Mouse (Mus musculus): ENCODE results near the gene Tes3-ps. TPM values are rescaled to one million over a fixed set of nuclear protein-coding genes. Genes with fewer than 3 reads are reported as not detected.

Tes3-ps gene
- total and polyA plus RNA-seq, 3 experiments = 0.01 to 4.4 (median 1.8) TPM

DNA sequence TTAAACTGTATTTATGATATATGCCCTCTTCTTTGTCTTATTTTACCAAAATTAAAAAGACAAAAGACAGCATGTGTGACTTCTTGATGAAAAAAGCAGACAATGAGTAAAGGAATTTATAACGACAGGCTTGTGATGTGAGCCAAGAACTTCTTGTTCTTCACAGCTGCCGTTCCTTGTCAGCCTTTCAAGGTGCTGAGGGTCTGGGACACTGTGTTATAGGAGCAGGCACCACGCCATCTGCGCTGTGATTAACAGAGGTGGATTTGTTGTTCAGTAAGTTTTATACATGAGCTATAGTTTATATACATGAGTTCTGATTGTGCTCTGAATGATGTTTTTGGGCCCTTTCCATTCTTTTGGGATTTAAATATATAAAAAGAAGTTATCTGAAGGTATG is 13.7 kb upstream of the Tes3-ps start:
- TF ChIP-seq CTCF (IDR thresholded peaks at IDR 0.05; ENCODE audit: low read depth, low read length) = no peak
- TF ChIP-seq GATA2 (IDR thresholded peaks at IDR 0.05; ENCODE audit: borderline replicate concordance, low read depth, low read length) = no peak
- TF ChIP-seq GATA1 (IDR thresholded peaks at IDR 0.05; ENCODE audit: borderline replicate concordance, low read length) = no peak
- no peak for TF ChIP-seq TAL1 (conservative IDR thresholded peaks at IDR 0.05; ENCODE audit: low read depth, low read length)
- TF ChIP-seq POLR2AphosphoS5 (IDR thresholded peaks at IDR 0.05; ENCODE audit: insufficient replicate concordance, low read depth, low read length) = no peak
- peaks cover 15% of the 10 kb centered on the region for H3K36me3 ChIP-seq (replicated peaks)
- no peak overlapping the region for H3K4me3 ChIP-seq (ENCODE audit: low read depth, low read length)
- ATAC-seq (ENCODE audit: extremely low read depth, insufficient number of reproducible peaks, low FRiP score, poor library complexity, severe bottlenecking) (no peak), DNase-seq (ENCODE audit: low spot score) (no peak)
- H3K4me1 ChIP-seq (ENCODE audit: insufficient read depth, low read depth, low read length) = no peaks in the 10 kb centered on the region
- no peaks in the 10 kb centered on the region for H3K9me3 ChIP-seq (replicated peaks)
- H3K27me3 ChIP-seq (ENCODE audit: insufficient read depth, low read length) = no peaks in the 10 kb centered on the region

DNA sequence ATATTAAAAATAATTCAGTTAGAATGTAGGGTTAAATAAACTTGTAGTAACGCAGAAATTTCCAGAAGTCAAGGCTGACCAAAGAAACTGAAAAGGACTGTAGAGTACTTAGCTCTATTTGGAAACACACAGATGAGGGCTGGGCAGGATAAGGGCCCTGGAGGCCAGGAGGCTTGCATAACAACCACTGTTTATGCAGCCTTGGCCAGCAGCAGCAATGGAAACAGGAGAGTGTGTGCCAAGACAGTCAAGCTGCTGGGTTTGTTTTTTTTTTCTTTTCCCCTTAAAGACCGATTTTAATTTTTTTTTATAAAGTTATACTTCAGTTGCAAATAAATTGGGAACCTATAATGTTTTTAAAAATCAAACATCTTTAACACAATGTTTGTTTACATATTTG is 13.1 kb upstream of the Tes3-ps start:
- H3K36me3 ChIP-seq (replicated peaks) = peaks cover 18% of the 10 kb centered on the region
- no peaks in the 10 kb centered on the region for H3K4me1 ChIP-seq (ENCODE audit: insufficient read depth, low read depth, low read length)
- no peak for DNase-seq (ENCODE audit: low spot score)
- no peak for ATAC-seq (ENCODE audit: extremely low read depth, insufficient number of reproducible peaks, low FRiP score, poor library complexity, severe bottlenecking)
- no peak overlapping the region for H3K4me3 ChIP-seq (ENCODE audit: low read depth, low read length)
- TF ChIP-seq CTCF (IDR thresholded peaks at IDR 0.05; ENCODE audit: low read depth, low read length) (no peak), TAL1 (conservative IDR thresholded peaks at IDR 0.05; ENCODE audit: low read depth, low read length) (no peak), POLR2AphosphoS5 (IDR thresholded peaks at IDR 0.05; ENCODE audit: insufficient replicate concordance, low read depth, low read length) (no peak), GATA2 (IDR thresholded peaks at IDR 0.05; ENCODE audit: borderline replicate concordance, low read depth, low read length) (no peak), GATA1 (IDR thresholded peaks at IDR 0.05; ENCODE audit: borderline replicate concordance, low read length) (no peak)
- no peaks in the 10 kb centered on the region for H3K9me3 ChIP-seq (replicated peaks)
- H3K27me3 ChIP-seq (ENCODE audit: insufficient read depth, low read length) = no peaks in the 10 kb centered on the region

DNA sequence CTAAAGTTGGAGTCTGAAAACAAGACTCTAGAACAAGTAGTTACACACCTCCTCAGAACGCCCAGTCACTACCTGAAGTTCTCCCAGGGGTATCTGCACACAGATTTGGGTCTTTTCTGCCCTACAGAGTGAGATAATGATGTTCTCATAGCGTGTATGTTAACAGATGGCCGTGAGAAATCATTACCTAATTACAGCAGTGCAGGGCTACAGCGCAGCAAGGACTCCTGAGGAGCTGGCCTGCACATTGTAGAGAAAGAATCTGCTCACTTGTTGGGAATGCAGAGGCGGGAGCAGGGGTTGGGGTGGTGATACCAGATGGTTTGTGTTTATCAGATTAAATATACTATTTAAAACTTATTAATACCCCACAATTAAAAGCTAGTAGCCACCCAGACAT is 12.6 kb upstream of the Tes3-ps start:
- H3K4me3 ChIP-seq (ENCODE audit: low read depth, low read length) = no peak overlapping the region
- TF ChIP-seq POLR2AphosphoS5 (IDR thresholded peaks at IDR 0.05; ENCODE audit: insufficient replicate concordance, low read depth, low read length) (no peak), CTCF (IDR thresholded peaks at IDR 0.05; ENCODE audit: low read depth, low read length) (no peak), GATA2 (IDR thresholded peaks at IDR 0.05; ENCODE audit: borderline replicate concordance, low read depth, low read length) (no peak), GATA1 (IDR thresholded peaks at IDR 0.05; ENCODE audit: borderline replicate concordance, low read length) (no peak), TAL1 (conservative IDR thresholded peaks at IDR 0.05; ENCODE audit: low read depth, low read length) (no peak)
- H3K4me1 ChIP-seq (ENCODE audit: insufficient read depth, low read depth, low read length) = no peaks in the 10 kb centered on the region
- DNase-seq (ENCODE audit: low spot score) (no peak), ATAC-seq (ENCODE audit: extremely low read depth, insufficient number of reproducible peaks, low FRiP score, poor library complexity, severe bottlenecking) (no peak)
- no peaks in the 10 kb centered on the region for H3K9me3 ChIP-seq (replicated peaks)
- no peaks in the 10 kb centered on the region for H3K27me3 ChIP-seq (ENCODE audit: insufficient read depth, low read length)
- peaks cover 21% of the 10 kb centered on the region for H3K36me3 ChIP-seq (replicated peaks)

DNA sequence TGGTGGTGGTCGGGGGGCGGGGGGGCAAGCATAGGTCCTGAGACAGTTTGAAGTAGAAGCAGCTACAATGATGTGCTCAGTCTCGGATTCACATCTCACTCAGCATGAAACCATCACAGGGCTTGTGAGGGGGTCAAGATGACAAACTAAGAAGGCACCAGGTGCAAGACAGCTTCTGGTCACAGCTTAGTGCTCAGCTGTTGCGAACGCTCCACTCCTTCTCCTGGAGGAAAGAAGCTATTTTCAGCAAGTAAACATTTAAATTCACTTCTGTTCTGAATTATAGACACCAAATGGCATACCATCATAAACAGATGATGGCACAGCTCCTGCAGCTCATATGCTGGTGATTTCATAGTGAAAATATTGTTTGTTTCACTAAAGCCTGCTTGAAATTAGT is 7.7 kb upstream of the Tes3-ps start:
- ATAC-seq (ENCODE audit: extremely low read depth, insufficient number of reproducible peaks, low FRiP score, poor library complexity, severe bottlenecking) (no peak), DNase-seq (ENCODE audit: low spot score) (no peak)
- no peaks in the 10 kb centered on the region for H3K9me3 ChIP-seq (replicated peaks)
- H3K36me3 ChIP-seq (replicated peaks) = peaks cover 11% of the 10 kb centered on the region
- H3K27me3 ChIP-seq (ENCODE audit: insufficient read depth, low read length) = no peaks in the 10 kb centered on the region
- H3K4me1 ChIP-seq (ENCODE audit: insufficient read depth, low read depth, low read length) = no peaks in the 10 kb centered on the region
- TF ChIP-seq POLR2AphosphoS5 (IDR thresholded peaks at IDR 0.05; ENCODE audit: insufficient replicate concordance, low read depth, low read length) (no peak), TAL1 (conservative IDR thresholded peaks at IDR 0.05; ENCODE audit: low read depth, low read length) (no peak), GATA2 (IDR thresholded peaks at IDR 0.05; ENCODE audit: borderline replicate concordance, low read depth, low read length) (no peak), CTCF (IDR thresholded peaks at IDR 0.05; ENCODE audit: low read depth, low read length) (no peak), GATA1 (IDR thresholded peaks at IDR 0.05; ENCODE audit: borderline replicate concordance, low read length) (no peak)
- H3K4me3 ChIP-seq (ENCODE audit: low read depth, low read length) = no peak overlapping the region

DNA sequence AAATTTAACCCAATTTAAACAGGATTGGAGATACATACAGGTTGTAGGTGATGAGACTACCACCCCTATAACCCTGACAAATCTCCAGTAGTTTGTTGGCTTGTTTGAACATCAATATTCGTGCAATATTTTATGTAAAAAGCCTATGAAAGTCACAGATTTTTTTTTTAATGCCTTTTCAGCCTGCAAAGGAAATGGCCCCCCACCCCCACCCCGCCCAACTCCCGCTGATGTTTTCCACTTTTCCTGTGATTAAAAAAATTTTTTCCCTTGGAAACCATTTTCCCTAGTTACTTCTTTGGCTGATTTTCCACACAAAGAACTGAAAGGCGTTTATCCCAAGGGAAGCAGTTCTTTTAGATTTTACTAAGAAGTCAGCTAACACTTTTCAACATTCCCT is 11.4 kb downstream of the Tes3-ps start, which contains the start of gene Ecm2:
TSS of gene Ecm2 (plus strand) at position 301 of the 400 bp plus-strand sequence.
- H3K9me3 ChIP-seq (replicated peaks) = no peaks in the 10 kb centered on the region
- no peak for TF ChIP-seq GATA1 (IDR thresholded peaks at IDR 0.05; ENCODE audit: borderline replicate concordance, low read length)
- TF ChIP-seq CTCF (IDR thresholded peaks at IDR 0.05; ENCODE audit: low read depth, low read length) = no peak
- no peak for TF ChIP-seq TAL1 (conservative IDR thresholded peaks at IDR 0.05; ENCODE audit: low read depth, low read length)
- no peak for TF ChIP-seq POLR2AphosphoS5 (IDR thresholded peaks at IDR 0.05; ENCODE audit: insufficient replicate concordance, low read depth, low read length)
- no peak for TF ChIP-seq GATA2 (IDR thresholded peaks at IDR 0.05; ENCODE audit: borderline replicate concordance, low read depth, low read length)
- DNase-seq (ENCODE audit: low spot score) (no peak), ATAC-seq (ENCODE audit: extremely low read depth, insufficient number of reproducible peaks, low FRiP score, poor library complexity, severe bottlenecking) (no peak)
- no peak within 1 kb of the TSS for H3K4me3 ChIP-seq (ENCODE audit: low read depth, low read length)
- peaks cover 5% of the 10 kb centered on the region for H3K36me3 ChIP-seq (replicated peaks)
- H3K4me1 ChIP-seq (ENCODE audit: insufficient read depth, low read depth, low read length) = no peaks in the 10 kb centered on the region
- no peaks in the 10 kb centered on the region for H3K27me3 ChIP-seq (ENCODE audit: insufficient read depth, low read length)

DNA sequence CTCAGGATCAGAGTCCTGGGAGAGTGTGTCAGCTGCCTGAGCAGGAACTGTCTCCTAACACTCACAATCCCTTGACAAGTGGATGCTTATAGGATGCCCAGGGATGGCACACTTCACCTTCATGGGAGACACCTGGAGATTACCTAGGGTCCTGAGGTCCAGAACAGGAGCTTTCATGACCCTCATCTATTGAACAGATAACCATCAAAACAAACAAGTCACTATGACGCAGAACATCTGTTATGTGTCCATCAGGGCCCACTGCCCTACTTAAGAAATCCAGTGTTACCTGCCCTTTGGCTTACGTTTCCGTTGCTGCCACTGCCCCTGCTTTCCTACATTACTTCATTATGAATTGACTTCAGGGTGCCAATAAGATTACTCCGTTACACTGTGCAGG is 12.7 kb downstream of the Tes3-ps start:
- ATAC-seq (ENCODE audit: extremely low read depth, insufficient number of reproducible peaks, low FRiP score, poor library complexity, severe bottlenecking) = no peak
- Histone ChIP-seq H3K4me1 (ENCODE audit: insufficient read depth, low read depth, low read length) (no peaks in the 10 kb centered on the region), H3K4me3 (ENCODE audit: low read depth, low read length) (no peak overlapping the region), H3K9me3 (replicated peaks) (no peaks in the 10 kb centered on the region), H3K36me3 (replicated peaks) (peaks cover 5% of the 10 kb centered on the region), H3K27me3 (ENCODE audit: insufficient read depth, low read length) (no peaks in the 10 kb centered on the region)
- DNase-seq (ENCODE audit: low spot score) = no peak
- TF ChIP-seq POLR2AphosphoS5 (IDR thresholded peaks at IDR 0.05; ENCODE audit: insufficient replicate concordance, low read depth, low read length) (no peak), GATA1 (IDR thresholded peaks at IDR 0.05; ENCODE audit: borderline replicate concordance, low read length) (no peak), TAL1 (conservative IDR thresholded peaks at IDR 0.05; ENCODE audit: low read depth, low read length) (no peak), GATA2 (IDR thresholded peaks at IDR 0.05; ENCODE audit: borderline replicate concordance, low read depth, low read length) (no peak), CTCF (IDR thresholded peaks at IDR 0.05; ENCODE audit: low read depth, low read length) (no peak)

Measured in G1E (cell line).